Mouse (Mus musculus) forebrain, postnatal 0 days (tissue): ENCODE measurements around the gene Ticrr. TPM values are rescaled to one million over a fixed set of nuclear protein-coding genes. Genes with fewer than 3 reads are reported as not detected.

Source experiments
- ATAC-seq: fragments of 200-750 bp; cut with Nextera tagmentation; 2 replicates; pipeline ENCODE4 v1.8.0; 2017; ENCODE audit warnings: mild to moderate bottlenecking, moderate library complexity
- DNase-seq: peaks from one replicate; pipeline ENCODE4 v3.0.0-alpha.2; 2015
- H3K27ac ChIP-seq: fragments of 300-500 bp; sonication (generic); 2 replicates; pipeline ENCODE4 v1.5.1; 2014; ENCODE audit warnings: low read depth, mild to moderate bottlenecking, antibody characterized with exemption, low read length, moderate library complexity, mixed read lengths
- H3K27me3 ChIP-seq: fragments of 300-500 bp; sonication (generic); 2 replicates; pipeline ENCODE4 v1.6.1; 2014; ENCODE audit warnings: mild to moderate bottlenecking, low read length, mixed read lengths; ENCODE audit not compliant: insufficient read depth
- H3K36me3 ChIP-seq: fragments of 300-500 bp; sonication (generic); 2 replicates; pipeline ENCODE4 v1.6.1; 2014; ENCODE audit warnings: mild to moderate bottlenecking, moderate library complexity; ENCODE audit not compliant: insufficient read depth
- H3K4me1 ChIP-seq: fragments of 300-500 bp; sonication (generic); 2 replicates; pipeline ENCODE4 v1.6.1; 2014; ENCODE audit warnings: antibody characterized with exemption; ENCODE audit not compliant: insufficient read depth
- H3K4me2 ChIP-seq: fragments of 300-500 bp; sonication (generic); 2 replicates; pipeline ENCODE4 v1.6.1; 2014; ENCODE audit warnings: low read depth, mild to moderate bottlenecking, moderate library complexity
- H3K4me3 ChIP-seq: fragments of 300-500 bp; sonication (generic); 2 replicates; pipeline ENCODE4 v1.5.1; 2014; ENCODE audit warnings: low read depth, low read length, mixed read lengths
- H3K9ac ChIP-seq: fragments of 300-500 bp; sonication (generic); 2 replicates; pipeline ENCODE4 v1.6.1; 2014; ENCODE audit warnings: mild to moderate bottlenecking
- H3K9me3 ChIP-seq: fragments of 300-500 bp; sonication (generic); 2 replicates; pipeline ENCODE4 v1.6.1; 2016; ENCODE audit warnings: low read length
- CTCF ChIP-seq: sonication (generic); IDR thresholded peaks from 2 replicates; pipeline ENCODE4 v1.5.1; 2016; ENCODE audit warnings: antibody characterized with exemption, control low read depth, low read depth
- WGBS: fragments of 180-500 bp; shearing (Covaris S2); extraction: QIAGEN DNeasy Blood & Tissue Kit; methylation state at CpG from one replicate; pipeline ENCODE4 v1.1.7; 2014; 5-methylcytosine and 5-hydroxymethylcytosine counted together
- polyA plus RNA-seq: library from polyadenylated mRNA; unstranded; fragments of >200 nt; fragmentation: Nextera tagmentation; extraction: Ambion mirVana; gene quantifications from 2 replicates; pipeline ENCODE4 v1.2.1, GENCODE M21; 2015
- total RNA-seq: library from RNA; depleted of rRNA; stranded (reverse); fragments of >200 nt; gene quantifications from 2 replicates; pipeline ENCODE4 v1.2.3, GENCODE M21; 2014

The Ticrr gene
- total and polyA plus RNA-seq, 2 experiments from 2014 or later: 1.1 to 1.2 TPM

DNA sequence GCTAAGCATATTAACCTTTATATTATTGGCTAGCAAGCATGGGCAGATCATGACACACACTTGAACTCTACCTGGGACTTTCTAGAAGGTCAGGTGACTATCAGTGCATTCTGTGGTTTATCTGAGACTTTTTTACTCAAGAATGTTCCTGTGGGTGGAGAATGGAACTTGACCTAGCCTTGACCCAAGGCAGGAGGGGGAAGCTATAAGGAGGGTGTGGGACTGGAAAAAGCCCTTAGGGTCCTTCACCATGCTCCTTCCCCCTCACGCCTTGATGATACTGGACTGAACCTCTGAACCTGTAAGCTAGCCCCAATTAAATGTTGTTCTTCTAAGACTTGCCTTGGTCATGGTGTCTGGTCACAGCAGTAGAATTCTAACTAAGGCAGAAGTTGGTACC is 5.8 kb upstream of the Ticrr start:
- DNase-seq (no peak), ATAC-seq (no peak)
- H3K36me3 ChIP-seq: no peaks in the 10 kb centered on the region
- H3K4me2 ChIP-seq: no peak overlapping the region
- H3K9ac ChIP-seq: no peak overlapping the region
- H3K4me1 ChIP-seq: no peaks in the 10 kb centered on the region
- no peaks in the 10 kb centered on the region for H3K27me3 ChIP-seq
- no peak for TF ChIP-seq CTCF
- no peak overlapping the region for H3K4me3 ChIP-seq
- WGBS: 64% methylated on average over 1 of the region's 1 CpGs
- H3K9me3 ChIP-seq: no peaks in the 10 kb centered on the region
- H3K27ac ChIP-seq: no peak overlapping the region

DNA sequence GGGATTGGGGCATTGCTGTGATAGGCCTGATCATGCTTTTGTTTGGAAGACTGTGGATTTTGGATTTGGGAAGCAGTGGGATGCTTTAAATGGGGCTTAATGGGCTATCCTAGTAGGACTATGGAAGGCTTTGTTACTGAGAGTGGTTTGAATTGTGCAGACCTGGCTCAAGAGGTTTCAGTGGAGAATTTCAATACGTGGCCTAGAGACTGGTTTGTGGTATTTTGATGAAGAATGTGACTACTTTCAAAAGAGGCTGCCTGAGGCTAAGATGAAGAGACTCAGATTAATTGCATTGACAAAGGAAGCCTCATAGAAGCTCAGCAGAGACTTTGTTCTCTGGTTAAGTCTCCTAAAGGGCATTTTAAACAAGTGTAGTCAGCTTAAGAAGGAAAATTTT is 5.4 kb upstream of the Ticrr start:
- TF ChIP-seq CTCF: no peak
- DNase-seq: no peak
- Histone ChIP-seq H3K9me3 (no peaks in the 10 kb centered on the region), H3K4me1 (no peaks in the 10 kb centered on the region), H3K4me2 (no peak overlapping the region), H3K27me3 (no peaks in the 10 kb centered on the region), H3K27ac (no peak overlapping the region), H3K36me3 (no peaks in the 10 kb centered on the region), H3K4me3 (no peak overlapping the region), H3K9ac (no peak overlapping the region)
- 6% methylated on average over 1 of the region's 1 CpGs for WGBS
- no peak for ATAC-seq

DNA sequence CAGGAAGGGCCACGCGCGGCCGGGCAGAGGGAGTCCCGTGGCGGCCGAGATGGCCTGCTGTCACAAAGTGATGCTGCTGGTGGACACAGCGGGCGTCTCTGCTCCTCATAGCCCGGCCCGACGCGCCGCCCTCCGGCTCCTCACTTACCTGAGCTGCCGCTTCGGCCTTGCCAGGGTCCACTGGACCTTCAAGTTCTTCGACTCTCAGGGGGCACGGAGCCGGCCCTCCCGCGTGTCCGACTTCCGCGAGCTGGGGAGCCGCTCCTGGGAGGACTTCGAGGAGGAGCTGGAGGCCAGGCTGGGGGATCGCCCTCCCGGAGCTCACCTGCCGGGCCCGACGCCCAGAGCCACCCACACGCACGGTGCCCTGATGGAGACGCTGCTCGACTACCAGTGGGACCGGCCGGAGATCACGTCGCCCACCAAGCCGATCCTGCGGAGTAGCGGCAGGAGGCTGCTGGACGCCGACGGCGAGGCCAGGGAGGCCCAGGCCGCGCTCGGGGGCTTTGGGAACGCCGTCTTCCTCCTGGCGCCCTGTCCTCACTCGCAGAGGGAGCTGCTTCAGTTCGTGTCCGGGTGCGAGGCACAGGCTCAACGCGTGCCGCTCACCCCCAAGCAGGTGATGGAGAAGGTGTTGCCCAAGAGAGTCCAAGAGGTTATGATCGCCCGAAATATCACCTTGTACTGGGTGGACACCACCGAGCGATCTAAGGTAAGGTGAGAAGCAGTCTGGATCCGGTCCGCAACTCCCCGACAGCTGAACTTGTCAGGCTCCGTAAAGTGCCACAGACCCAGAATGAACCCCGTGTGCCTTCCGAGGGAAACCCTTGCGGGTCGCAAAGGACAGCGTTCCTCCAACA is 525 bp downstream of the Ticrr start:
- H3K36me3 ChIP-seq: no peaks in the 10 kb centered on the region
- H3K4me1 ChIP-seq: peaks cover 3% of the 10 kb centered on the region; the same call in 1 of the 2 replicates
- no peak overlapping the region for H3K27ac ChIP-seq
- TF ChIP-seq CTCF: no peak
- peak overlapping the region; percentile 78 for H3K4me3 ChIP-seq
- peak overlapping the region; percentile 100 for H3K4me2 ChIP-seq
- WGBS: under 1% methylated on average over 73 of the region's 73 CpGs
- no peaks in the 10 kb centered on the region for H3K9me3 ChIP-seq
- no peak for DNase-seq
- no peaks in the 10 kb centered on the region for H3K27me3 ChIP-seq
- ATAC-seq: 0 out of 2 replicates have a peak, but pooled peaks have one; percentile 1
- peak overlapping the region; percentile 45 for H3K9ac ChIP-seq

- DNase-seq (no peak), ATAC-seq (no peak)
- peak overlapping the region; percentile 78 for H3K4me3 ChIP-seq
- peak overlapping the region; percentile 100 for H3K4me2 ChIP-seq
- 10% methylated on average over 5 of the region's 5 CpGs for WGBS
- no peak overlapping the region for H3K9ac ChIP-seq
- H3K9me3 ChIP-seq: no peaks in the 10 kb centered on the region
- H3K27ac ChIP-seq: no peak overlapping the region
- no peak for TF ChIP-seq CTCF
- H3K27me3 ChIP-seq: no peaks in the 10 kb centered on the region
- H3K4me1 ChIP-seq: peaks cover 3% of the 10 kb centered on the region; the same call in 1 of the 2 replicates
- no peaks in the 10 kb centered on the region for H3K36me3 ChIP-seq
These were observed 1.4 kb downstream of the Ticrr start for GRCm38 (mm10) chr7:79661253-79661890.

DNA sequence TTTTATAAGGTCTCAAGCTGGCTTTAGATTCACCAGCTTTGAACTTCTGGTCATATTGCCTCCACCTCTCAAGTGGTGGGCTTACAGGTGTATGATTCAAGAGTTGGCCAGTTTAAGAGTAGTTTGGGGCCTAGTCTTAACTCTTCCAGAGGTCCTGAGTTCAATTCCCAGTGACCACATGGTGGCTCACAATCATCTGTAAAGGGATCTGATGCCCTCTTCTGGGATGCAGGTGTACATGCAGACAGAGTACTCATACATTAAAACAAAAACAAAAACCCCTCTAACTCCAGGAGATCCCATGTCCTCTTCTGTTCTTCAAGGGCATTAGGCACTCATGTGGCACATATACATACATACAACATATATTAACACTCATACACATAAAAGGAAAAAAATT is 6.7 kb downstream of the Ticrr start:
- no peaks in the 10 kb centered on the region for H3K27me3 ChIP-seq
- H3K36me3 ChIP-seq: no peaks in the 10 kb centered on the region
- H3K27ac ChIP-seq: no peak overlapping the region
- 0 out of 2 replicates have a peak, but pooled peaks have one; percentile 12 for TF ChIP-seq CTCF
- no peaks in the 10 kb centered on the region for H3K4me1 ChIP-seq
- H3K9ac ChIP-seq: no peak overlapping the region
- H3K4me3 ChIP-seq: no peak overlapping the region
- H3K9me3 ChIP-seq: no peaks in the 10 kb centered on the region
- ATAC-seq: no peak
- DNase-seq: no peak
- H3K4me2 ChIP-seq: no peak overlapping the region

GRCm38 (mm10) chr7:79670900-79671604 is 11.1 kb downstream of the Ticrr start:
- Histone ChIP-seq H3K4me2 (no peak overlapping the region), H3K36me3 (no peaks in the 10 kb centered on the region), H3K4me3 (no peak overlapping the region), H3K27ac (no peak overlapping the region), H3K9ac (no peak overlapping the region), H3K4me1 (no peaks in the 10 kb centered on the region), H3K27me3 (no peaks in the 10 kb centered on the region), H3K9me3 (no peaks in the 10 kb centered on the region)
- no peak for TF ChIP-seq CTCF
- DNase-seq: no peak
- 96% methylated on average over 4 of the region's 4 CpGs for WGBS
- no peak for ATAC-seq

DNA sequence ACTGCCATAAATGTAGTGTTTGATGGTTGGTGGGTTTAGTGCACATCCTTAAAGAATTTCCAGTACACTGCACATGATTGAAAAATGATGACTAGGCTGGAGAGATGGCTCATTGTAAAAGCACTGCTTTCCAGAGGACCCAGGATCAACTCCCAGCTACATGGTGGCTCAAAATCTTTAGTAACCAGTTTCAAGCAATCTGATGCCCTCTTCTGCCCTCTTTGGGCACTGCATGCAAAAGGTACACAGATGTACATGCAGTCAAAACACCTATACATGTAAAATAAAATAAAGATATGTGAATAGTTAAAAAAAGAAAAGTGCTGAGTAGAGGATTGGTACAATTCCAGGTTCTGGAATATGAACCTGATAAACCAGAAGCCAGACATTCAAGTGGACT is 19.2 kb downstream of the Ticrr start:
- ATAC-seq (no peak), DNase-seq (no peak)
- Histone ChIP-seq H3K4me1 (no peaks in the 10 kb centered on the region), H3K27ac (no peak overlapping the region), H3K9ac (no peak overlapping the region), H3K36me3 (no peaks in the 10 kb centered on the region), H3K4me2 (no peak overlapping the region), H3K27me3 (no peaks in the 10 kb centered on the region), H3K9me3 (no peaks in the 10 kb centered on the region), H3K4me3 (no peak overlapping the region)
- TF ChIP-seq CTCF: peak; percentile 51
